Mouse (Mus musculus): ENCODE measurements at regions not wholly inside any gene's neighbourhood (a gene's known extent, or its start where the extent isn't known, plus 50 kb on each side); places are given as distances from the start of the nearest gene placed in this dataset.

- TF ChIP-seq POLR2AphosphoS2 (IDR thresholded peaks at IDR 0.05; ENCODE audit: low read depth, low read length) = no peak
- TF ChIP-seq CTCF (conservative IDR thresholded peaks at IDR 0.05 in 1 of 2, IDR thresholded peaks at IDR 0.05 in 1 of 2; ENCODE audit: low read depth in 2 of 2, low read length in 2 of 2) = no peak
- no peak for TF ChIP-seq MAX (IDR thresholded peaks at IDR 0.05; ENCODE audit: low read length)
- TF ChIP-seq POLR2A (IDR thresholded peaks at IDR 0.05; ENCODE audit: low read depth, low read length) = no peak
Measured at GRCm38 (mm10) chr12:39048441-39048840, 269.3 kb downstream of the Etv1 start.
